Mouse (Mus musculus) stomach, embryonic 15.5 days (tissue): ENCODE measurements at regions not wholly inside any gene's neighbourhood (a gene's known extent, or its start where the extent isn't known, plus 50 kb on each side); places are given as distances from the start of the nearest gene placed in this dataset.

ENCODE experiments used
- ATAC-seq: fragments of 200-750 bp; cut with Nextera tagmentation; 2 replicates; pipeline ENCODE4 v1.8.0; 2017; ENCODE audit warnings: low read depth, moderate number of reproducible peaks, moderate TSS enrichment; ENCODE audit not compliant: insufficient read depth, low FRiP score
- H3K27ac ChIP-seq: fragments of 300-500 bp; sonication (generic); 2 replicates; pipeline ENCODE4 v1.5.1; 2015; ENCODE audit warnings: mild to moderate bottlenecking, inconsistent platforms
- H3K27me3 ChIP-seq: fragments of 300-500 bp; sonication (generic); replicated peaks from 2 replicates; pipeline ENCODE4 v1.6.1; 2015; ENCODE audit warnings: inconsistent platforms
- H3K36me3 ChIP-seq: fragments of 300-500 bp; sonication (generic); 2 replicates; pipeline ENCODE4 v1.6.1; 2015; ENCODE audit warnings: inconsistent platforms
- H3K4me1 ChIP-seq: fragments of 300-500 bp; sonication (generic); 2 replicates; pipeline ENCODE4 v1.6.1; 2015; ENCODE audit warnings: inconsistent platforms
- H3K4me2 ChIP-seq: fragments of 300-500 bp; sonication (generic); 2 replicates; pipeline ENCODE4 v1.6.1; 2015; ENCODE audit warnings: mild to moderate bottlenecking, inconsistent platforms
- H3K4me3 ChIP-seq: fragments of 300-500 bp; sonication (generic); replicated peaks from 2 replicates; pipeline ENCODE4 v1.5.1; 2015; ENCODE audit warnings: inconsistent platforms
- H3K9ac ChIP-seq: fragments of 300-500 bp; sonication (generic); 2 replicates; pipeline ENCODE4 v1.6.1; 2015; ENCODE audit warnings: inconsistent platforms
- H3K9me3 ChIP-seq: fragments of 300-500 bp; sonication (generic); 2 replicates; pipeline ENCODE4 v1.6.1; 2016; ENCODE audit warnings: inconsistent platforms
- WGBS: fragments of 180-500 bp; shearing (Covaris S2); methylation state at CpG from one replicate; pipeline ENCODE4 v1.1.7; 2015; 5-methylcytosine and 5-hydroxymethylcytosine counted together

DNA sequence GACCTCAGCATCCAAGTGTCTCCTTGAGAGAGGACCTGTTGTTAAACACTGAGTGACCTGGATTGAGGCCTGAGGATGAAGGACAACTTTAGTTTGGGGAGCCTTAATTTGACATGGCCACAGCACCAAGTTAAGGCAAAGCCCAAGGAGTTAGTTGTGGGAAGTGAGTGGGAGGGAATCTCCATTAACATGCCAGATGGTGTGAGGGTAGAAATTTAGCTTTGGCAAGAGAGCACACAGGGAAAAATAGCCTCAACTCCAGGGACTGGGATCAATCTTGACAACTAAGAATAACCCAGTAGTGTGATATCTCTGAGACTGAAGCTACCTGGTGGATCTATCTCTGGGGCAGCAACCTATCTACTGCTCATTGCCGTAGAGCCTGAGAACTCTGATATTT, 105.4 kb downstream of the Ahr start:
- no peak overlapping the region for H3K27ac ChIP-seq
- no peaks in the 10 kb centered on the region for H3K27me3 ChIP-seq
- no peak overlapping the region for H3K4me2 ChIP-seq
- ATAC-seq = no peak
- H3K4me1 ChIP-seq = no peaks in the 10 kb centered on the region
- no peaks in the 10 kb centered on the region for H3K36me3 ChIP-seq
- WGBS = 83% methylated on average over 1 of the region's 1 CpGs
- H3K9me3 ChIP-seq = no peaks in the 10 kb centered on the region
- H3K4me3 ChIP-seq = no peak overlapping the region
- H3K9ac ChIP-seq = no peak overlapping the region

- Histone ChIP-seq H3K27me3 (no peaks in the 10 kb centered on the region), H3K36me3 (no peaks in the 10 kb centered on the region), H3K9me3 (no peaks in the 10 kb centered on the region), H3K9ac (no peak overlapping the region), H3K27ac (no peak overlapping the region), H3K4me2 (no peak overlapping the region), H3K4me1 (no peaks in the 10 kb centered on the region), H3K4me3 (no peak overlapping the region)
- ATAC-seq = no peak
- WGBS = 89% methylated on average over 2 of the region's 2 CpGs
Measured at GRCm38 (mm10) chr12:35419206-35419605, 115.6 kb downstream of the Ahr start.

- WGBS = 63% methylated on average over 4 of the region's 4 CpGs
- Histone ChIP-seq H3K36me3 (no peaks in the 10 kb centered on the region), H3K27me3 (no peaks in the 10 kb centered on the region), H3K4me3 (no peak overlapping the region), H3K9ac (no peak overlapping the region), H3K4me2 (no peak overlapping the region), H3K9me3 (no peaks in the 10 kb centered on the region), H3K27ac (no peak overlapping the region), H3K4me1 (no peaks in the 10 kb centered on the region)
- ATAC-seq = no peak
Measured at GRCm38 (mm10) chr12:35417943-35418342, 116.9 kb downstream of the Ahr start.

DNA sequence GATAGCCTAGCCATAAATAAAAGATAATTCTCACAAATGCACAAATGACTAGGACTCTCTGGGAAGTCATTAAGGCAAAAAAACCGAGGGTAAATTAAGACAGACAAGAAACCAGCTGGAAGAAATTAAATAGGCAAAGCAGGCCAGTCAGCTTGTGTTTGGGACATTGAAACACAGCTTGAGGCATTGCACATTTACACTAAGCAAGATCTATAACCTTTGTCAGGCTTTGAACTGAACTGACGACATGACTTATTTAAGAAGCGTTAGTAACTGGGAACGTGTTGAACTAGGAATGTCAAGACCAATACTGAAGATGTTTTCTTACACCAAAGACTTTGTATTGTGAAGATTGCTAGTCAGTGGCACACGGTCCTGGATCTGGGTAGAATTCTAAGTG, 118.3 kb downstream of the Ahr start:
- Histone ChIP-seq H3K9me3 (no peaks in the 10 kb centered on the region), H3K4me2 (no peak overlapping the region), H3K36me3 (no peaks in the 10 kb centered on the region), H3K27me3 (no peaks in the 10 kb centered on the region), H3K4me3 (no peak overlapping the region), H3K9ac (no peak overlapping the region), H3K27ac (no peak overlapping the region), H3K4me1 (no peaks in the 10 kb centered on the region)
- no peak for ATAC-seq
- 54% methylated on average over 5 of the region's 5 CpGs for WGBS

GRCm38 (mm10) chr12:35412715-35413114, 122.1 kb downstream of the Ahr start:
- no peak overlapping the region for H3K9ac ChIP-seq
- no peaks in the 10 kb centered on the region for H3K27me3 ChIP-seq
- no peaks in the 10 kb centered on the region for H3K9me3 ChIP-seq
- no peak overlapping the region for H3K4me3 ChIP-seq
- no peak overlapping the region for H3K4me2 ChIP-seq
- no peak for ATAC-seq
- no peaks in the 10 kb centered on the region for H3K36me3 ChIP-seq
- H3K27ac ChIP-seq = no peak overlapping the region
- H3K4me1 ChIP-seq = no peaks in the 10 kb centered on the region
- 75% methylated on average over 3 of the region's 3 CpGs for WGBS

- no peak for ATAC-seq
- Histone ChIP-seq H3K4me3 (no peak overlapping the region), H3K9me3 (no peaks in the 10 kb centered on the region), H3K4me1 (no peaks in the 10 kb centered on the region), H3K36me3 (no peaks in the 10 kb centered on the region), H3K4me2 (no peak overlapping the region), H3K27ac (no peak overlapping the region), H3K9ac (no peak overlapping the region), H3K27me3 (no peaks in the 10 kb centered on the region)
- 68% methylated on average over 3 of the region's 3 CpGs for WGBS
Measured at GRCm38 (mm10) chr12:35408461-35408860, 126.4 kb downstream of the Ahr start.

- H3K27me3 ChIP-seq = no peaks in the 10 kb centered on the region
Measured at GRCm38 (mm10) chr12:35408044-35408443, 126.8 kb downstream of the Ahr start.

GRCm38 (mm10) chr12:35401853-35402252, 133.0 kb downstream of the Ahr start:
- Histone ChIP-seq H3K4me2 (no peak overlapping the region), H3K27me3 (no peaks in the 10 kb centered on the region), H3K36me3 (no peaks in the 10 kb centered on the region), H3K27ac (no peak overlapping the region), H3K4me3 (no peak overlapping the region), H3K9ac (no peak overlapping the region), H3K4me1 (no peaks in the 10 kb centered on the region), H3K9me3 (no peaks in the 10 kb centered on the region)
- 59% methylated on average over 2 of the region's 2 CpGs for WGBS
- ATAC-seq = no peak

More at GRCm38 (mm10) chr12:35408044-35408443, 126.8 kb downstream of the Ahr start:
- Histone ChIP-seq H3K4me2 (no peak overlapping the region), H3K9me3 (no peaks in the 10 kb centered on the region), H3K9ac (no peak overlapping the region), H3K36me3 (no peaks in the 10 kb centered on the region), H3K4me3 (no peak overlapping the region), H3K27ac (no peak overlapping the region), H3K4me1 (no peaks in the 10 kb centered on the region)
- WGBS = 81% methylated on average over 3 of the region's 3 CpGs
- no peak for ATAC-seq

DNA sequence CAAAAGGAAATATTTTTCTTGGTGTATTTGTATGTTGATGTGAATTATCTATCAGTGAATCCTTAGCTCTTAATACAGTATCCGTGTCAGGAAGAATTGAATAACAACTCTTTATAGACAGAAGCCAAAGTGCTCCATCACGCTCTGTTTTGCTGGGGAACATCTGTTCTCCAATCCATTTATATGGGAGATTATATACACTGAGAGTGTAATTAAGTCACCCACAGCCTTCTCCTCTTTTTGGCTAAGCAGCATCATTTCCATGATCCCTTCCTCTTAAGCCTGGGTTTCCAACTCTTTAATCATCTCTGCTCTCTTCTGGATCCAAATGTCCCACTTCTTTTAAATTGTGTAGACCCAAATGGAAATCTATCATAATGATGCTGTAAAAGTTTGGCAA, 133.6 kb downstream of the Ahr start:
- ATAC-seq = no peak

GRCm38 (mm10) chr12:35395211-35395610, 139.6 kb downstream of the Ahr start:
- Histone ChIP-seq H3K4me1 (no peaks in the 10 kb centered on the region), H3K4me2 (no peak overlapping the region), H3K27ac (no peak overlapping the region), H3K9me3 (no peaks in the 10 kb centered on the region), H3K4me3 (no peak overlapping the region), H3K27me3 (no peaks in the 10 kb centered on the region), H3K9ac (no peak overlapping the region), H3K36me3 (no peaks in the 10 kb centered on the region)
- WGBS = 70% methylated on average over 1 of the region's 1 CpGs
- no peak for ATAC-seq

More for the DNA sequence above, 133.6 kb downstream of the Ahr start:
- H3K36me3 ChIP-seq = no peaks in the 10 kb centered on the region
- WGBS = 59% methylated on average over 2 of the region's 2 CpGs
- no peak overlapping the region for H3K4me3 ChIP-seq
- H3K4me2 ChIP-seq = no peak overlapping the region
- no peaks in the 10 kb centered on the region for H3K4me1 ChIP-seq
- H3K27ac ChIP-seq = no peak overlapping the region
- no peaks in the 10 kb centered on the region for H3K27me3 ChIP-seq
- no peaks in the 10 kb centered on the region for H3K9me3 ChIP-seq
- no peak overlapping the region for H3K9ac ChIP-seq

DNA sequence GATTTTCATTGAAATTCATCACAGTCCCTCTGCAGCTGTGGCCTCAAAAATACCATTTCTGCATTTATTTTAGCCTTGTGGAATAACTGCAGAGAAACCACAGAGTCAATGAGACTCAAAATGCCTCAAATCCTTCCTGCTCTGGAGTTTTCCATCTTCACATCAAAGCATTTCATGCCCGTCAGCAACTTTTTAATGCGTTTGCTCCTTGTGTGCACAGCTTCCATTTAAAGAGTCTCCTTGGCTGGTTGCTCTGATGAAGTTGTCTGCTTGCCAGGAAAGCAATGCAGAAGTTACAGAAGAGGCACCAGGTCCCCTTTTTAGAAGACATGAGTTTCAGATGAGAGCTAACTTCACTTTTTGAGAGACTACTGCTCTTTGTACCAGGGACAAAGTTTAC, 142.7 kb downstream of the Ahr start:
- Histone ChIP-seq H3K4me2 (no peak overlapping the region), H3K4me3 (no peak overlapping the region), H3K27ac (no peak overlapping the region), H3K4me1 (no peaks in the 10 kb centered on the region), H3K36me3 (no peaks in the 10 kb centered on the region), H3K9ac (no peak overlapping the region), H3K27me3 (no peaks in the 10 kb centered on the region), H3K9me3 (no peaks in the 10 kb centered on the region)
- WGBS = 62% methylated on average over 2 of the region's 2 CpGs
- ATAC-seq = no peak

DNA sequence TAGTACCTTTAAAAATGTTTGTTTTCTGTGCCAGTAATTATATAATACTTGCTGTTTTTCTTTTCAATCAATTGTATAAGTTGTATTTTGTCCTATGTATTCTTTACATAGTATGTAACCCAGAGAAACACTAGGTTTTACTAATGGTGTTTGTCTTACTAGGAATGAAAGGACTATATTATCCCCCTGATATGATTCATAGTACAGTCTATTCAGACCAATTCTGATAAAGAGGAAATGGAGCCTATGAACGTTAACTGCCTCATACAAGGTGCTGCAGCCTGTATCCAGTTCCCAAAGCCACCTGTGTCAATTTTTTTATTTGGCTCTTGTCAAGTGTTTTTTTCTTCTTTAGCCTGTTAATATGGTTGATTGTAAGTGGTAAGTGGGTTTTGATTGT, 144.6 kb downstream of the Ahr start:
- no peaks in the 10 kb centered on the region for H3K36me3 ChIP-seq
- H3K9me3 ChIP-seq = no peaks in the 10 kb centered on the region
- no peak overlapping the region for H3K27ac ChIP-seq
- H3K4me3 ChIP-seq = no peak overlapping the region
- H3K4me2 ChIP-seq = no peak overlapping the region
- peak; percentile 84 for ATAC-seq
- no peak overlapping the region for H3K9ac ChIP-seq
- 68% methylated on average over 1 of the region's 1 CpGs for WGBS
- H3K4me1 ChIP-seq = no peaks in the 10 kb centered on the region
- no peaks in the 10 kb centered on the region for H3K27me3 ChIP-seq

DNA sequence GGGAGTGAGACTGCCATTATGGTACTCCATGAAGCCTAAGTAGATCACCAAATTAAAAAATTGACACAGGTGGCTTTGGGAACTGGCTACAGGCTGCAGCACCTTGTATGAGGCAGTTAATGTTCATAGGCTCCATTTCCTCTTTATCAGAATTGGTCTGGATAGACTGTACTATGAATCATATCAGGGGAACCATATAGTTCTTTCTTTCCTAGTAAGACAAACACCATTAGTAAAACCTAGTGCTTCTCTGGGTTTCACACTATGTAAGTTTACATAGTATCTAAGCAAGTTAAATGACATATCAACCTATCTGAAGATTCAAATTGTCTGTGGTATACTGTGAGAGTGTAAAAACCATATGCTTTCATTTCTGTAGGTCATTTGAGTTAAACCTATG, 145.0 kb downstream of the Ahr start:
- peak; percentile 77; the same call in 1 of the 2 replicates for ATAC-seq
- H3K9me3 ChIP-seq = no peaks in the 10 kb centered on the region
- H3K27ac ChIP-seq = no peak overlapping the region
- H3K4me2 ChIP-seq = no peak overlapping the region
- H3K27me3 ChIP-seq = no peaks in the 10 kb centered on the region
- H3K4me3 ChIP-seq = no peak overlapping the region
- no peaks in the 10 kb centered on the region for H3K36me3 ChIP-seq
- H3K9ac ChIP-seq = no peak overlapping the region
- H3K4me1 ChIP-seq = no peaks in the 10 kb centered on the region
